Mouse (Mus musculus) myocyte (in vitro differentiated cells): ENCODE measurements around the gene Pes1. TPM values are rescaled to one million over a fixed set of nuclear protein-coding genes. Genes with fewer than 3 reads are reported as not detected.

Experiments
- H3K27me3 ChIP-seq: one replicate; pipeline ENCODE4 v1.6.1; 2011; ENCODE audit not compliant: control insufficient read depth, insufficient read depth, insufficient read length
- H3K36me3 ChIP-seq: one replicate; pipeline ENCODE4 v1.6.1; 2011; ENCODE audit not compliant: control insufficient read depth, insufficient read depth
- H3K4me2 ChIP-seq: one replicate; pipeline ENCODE4 v1.6.1; 2011; ENCODE audit warnings: low read depth, control low read depth
- H3K4me3 ChIP-seq: one replicate; pipeline ENCODE4 v1.5.1; 2011; ENCODE audit warnings: mild to moderate bottlenecking, control low read depth, moderate library complexity
- H3K79me2 ChIP-seq: one replicate; pipeline ENCODE4 v1.6.1; 2011; ENCODE audit not compliant: control insufficient read depth, insufficient read depth
- H3ac ChIP-seq: one replicate; pipeline ENCODE4 v1.6.1; 2011; ENCODE audit not compliant: control insufficient read depth, insufficient read length
- CEBPB ChIP-seq: IDR thresholded peaks from 2 replicates; pipeline ENCODE4 v1.6.1; 2011; ENCODE audit warnings: mild to moderate bottlenecking, moderate library complexity; ENCODE audit not compliant: poor library complexity, insufficient read depth, severe bottlenecking
- E2F4 ChIP-seq: IDR thresholded peaks from one replicate; pipeline ENCODE4 v1.6.1; 2011; ENCODE audit warnings: mild to moderate bottlenecking, control low read depth, moderate library complexity; ENCODE audit not compliant: insufficient read depth
- MAX ChIP-seq: IDR thresholded peaks from one replicate; pipeline ENCODE4 v1.6.1; 2011; ENCODE audit warnings: low read depth, mild to moderate bottlenecking, control low read depth
- MYOD1 ChIP-seq, 3 experiments: IDR thresholded peaks; one replicate each; pipeline ENCODE4 v1.6.1; 2011; ENCODE audit warnings: control low read depth in 2 of 3, low read depth in 2 of 3, mild to moderate bottlenecking in 2 of 3, moderate library complexity in 1 of 3; ENCODE audit not compliant: insufficient read length in 2 of 3, control insufficient read depth in 1 of 3
- MYOG ChIP-seq, 3 experiments: IDR thresholded peaks; one replicate each; pipeline ENCODE4 v1.6.1; 2011; ENCODE audit warnings: control low read depth in 2 of 3, low read depth in 2 of 3, mild to moderate bottlenecking in 2 of 3; ENCODE audit not compliant: insufficient read length in 2 of 3, control insufficient read depth in 1 of 3, insufficient read depth in 1 of 3
- POLR2A ChIP-seq: IDR thresholded peaks from one replicate; pipeline ENCODE4 v1.6.1; 2011; ENCODE audit warnings: low read depth, mild to moderate bottlenecking, control low read depth, moderate library complexity; ENCODE audit not compliant: insufficient read length
- POLR2AphosphoS2 ChIP-seq: IDR thresholded peaks from one replicate; pipeline ENCODE4 v1.6.1; 2011; ENCODE audit warnings: low read depth, control low read depth; ENCODE audit not compliant: insufficient read length
- REST ChIP-seq: IDR thresholded peaks from one replicate; pipeline ENCODE4 v1.6.1; 2011; ENCODE audit warnings: mild to moderate bottlenecking, control low read depth, moderate library complexity; ENCODE audit not compliant: insufficient read depth, insufficient read length
- SRF ChIP-seq: IDR thresholded peaks from one replicate; pipeline ENCODE4 v1.6.1; 2011; ENCODE audit warnings: low read depth; ENCODE audit not compliant: control insufficient read depth, insufficient read length
- TCF12 ChIP-seq: IDR thresholded peaks from one replicate; pipeline ENCODE4 v1.6.1; 2011; ENCODE audit warnings: mild to moderate bottlenecking, control low read depth; ENCODE audit not compliant: poor library complexity, insufficient read depth, severe bottlenecking
- TCF3 ChIP-seq: IDR thresholded peaks from one replicate; pipeline ENCODE4 v1.6.1; 2011; ENCODE audit warnings: low read depth, control low read depth; ENCODE audit not compliant: insufficient read length
- USF1 ChIP-seq: IDR thresholded peaks from one replicate; pipeline ENCODE4 v1.6.1; 2011; ENCODE audit warnings: low read depth, mild to moderate bottlenecking, control low read depth, moderate library complexity
- polyA plus RNA-seq: library from polyadenylated mRNA; unstranded; fragments of >200 nt; fragmentation: generic; extraction: Trizol; gene quantifications from one replicate; pipeline ENCODE4 v1.2.1, GENCODE M21; 2012; ENCODE audit warnings: missing spikeins

Gene Pes1
- polyA plus RNA-seq, 1 experiment: 104 TPM

DNA sequence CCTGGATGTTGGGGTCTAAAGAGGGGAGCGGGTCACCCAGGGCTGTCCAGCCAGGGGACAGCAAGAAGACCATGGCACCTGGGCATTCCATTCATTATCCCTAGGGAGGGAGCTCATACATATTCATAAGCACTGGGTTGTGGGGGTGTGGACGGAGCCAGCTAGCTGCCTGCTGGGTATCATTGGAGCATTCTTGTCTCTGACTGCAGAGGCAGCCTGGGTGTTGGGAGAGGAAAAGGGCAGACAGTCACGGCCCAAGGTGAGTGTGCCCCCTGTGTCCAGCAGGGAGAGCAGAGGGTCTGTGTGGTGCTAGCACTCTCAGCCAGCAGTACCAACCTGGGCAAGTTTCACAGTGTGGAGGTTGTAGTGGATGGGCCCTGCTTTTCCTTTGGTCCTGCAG, 26.0 kb downstream of the Pes1 start:
- H3K79me2 ChIP-seq: no peaks in the 10 kb centered on the region
- no peaks in the 10 kb centered on the region for H3K27me3 ChIP-seq
- H3K36me3 ChIP-seq: no peaks in the 10 kb centered on the region
- no peak overlapping the region for H3K4me3 ChIP-seq
- H3ac ChIP-seq: no peak overlapping the region
- no peak for TF ChIP-seq MAX
- no peak for TF ChIP-seq TCF3
- no peak for TF ChIP-seq REST
- no peak for TF ChIP-seq SRF
- TF ChIP-seq POLR2A: no peak
- no peak for TF ChIP-seq POLR2AphosphoS2
- no peak for TF ChIP-seq USF1
- TF ChIP-seq CEBPB: no peak
- TF ChIP-seq E2F4: no peak
- TF ChIP-seq TCF12: no peak
- no peak for TF ChIP-seq MYOD1 (IDR thresholded peaks at IDR 0.05; ENCODE audit: control insufficient read depth in 1 of 3, insufficient read length in 2 of 3, low read depth in 2 of 3)
- TF ChIP-seq MYOG (IDR thresholded peaks at IDR 0.05; ENCODE audit: control insufficient read depth in 1 of 3, insufficient read depth in 1 of 3, insufficient read length in 2 of 3, low read depth in 2 of 3): no peak
- H3K4me2 ChIP-seq: no peak overlapping the region

DNA sequence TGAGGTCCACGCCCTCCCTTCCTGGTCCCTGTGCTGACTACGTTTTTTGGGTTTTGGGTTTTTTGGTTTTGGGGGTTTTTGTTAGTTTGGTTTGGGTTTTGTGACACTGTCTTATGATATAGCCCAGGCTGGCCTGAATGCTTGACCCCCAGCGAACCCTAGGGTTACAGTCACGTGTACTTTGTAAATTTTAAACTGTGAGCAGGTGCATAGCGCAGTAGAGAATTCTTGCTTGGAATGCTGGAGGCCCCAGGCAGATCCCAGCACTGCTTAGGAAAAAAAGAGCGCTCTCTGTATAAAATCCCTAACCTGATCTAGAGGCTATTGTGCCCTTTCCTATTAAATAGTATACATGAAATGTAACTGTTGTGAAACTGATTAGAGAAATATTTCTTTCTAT, 29.4 kb downstream of the Pes1 start:
- H3K4me2 ChIP-seq: no peak overlapping the region
- no peaks in the 10 kb centered on the region for H3K79me2 ChIP-seq
- no peak overlapping the region for H3ac ChIP-seq
- H3K36me3 ChIP-seq: no peaks in the 10 kb centered on the region
- H3K27me3 ChIP-seq: no peaks in the 10 kb centered on the region
- TF ChIP-seq MAX: no peak
- no peak for TF ChIP-seq POLR2AphosphoS2
- TF ChIP-seq POLR2A: no peak
- TF ChIP-seq SRF: no peak
- no peak for TF ChIP-seq MYOG (IDR thresholded peaks at IDR 0.05; ENCODE audit: control insufficient read depth in 1 of 3, insufficient read depth in 1 of 3, insufficient read length in 2 of 3, low read depth in 2 of 3)
- no peak for TF ChIP-seq E2F4
- TF ChIP-seq CEBPB: no peak
- TF ChIP-seq TCF12: no peak
- TF ChIP-seq MYOD1 (IDR thresholded peaks at IDR 0.05; ENCODE audit: control insufficient read depth in 1 of 3, insufficient read length in 2 of 3, low read depth in 2 of 3): no peak
- TF ChIP-seq TCF3: no peak
- TF ChIP-seq REST: no peak
- no peak for TF ChIP-seq USF1
- no peak overlapping the region for H3K4me3 ChIP-seq

DNA sequence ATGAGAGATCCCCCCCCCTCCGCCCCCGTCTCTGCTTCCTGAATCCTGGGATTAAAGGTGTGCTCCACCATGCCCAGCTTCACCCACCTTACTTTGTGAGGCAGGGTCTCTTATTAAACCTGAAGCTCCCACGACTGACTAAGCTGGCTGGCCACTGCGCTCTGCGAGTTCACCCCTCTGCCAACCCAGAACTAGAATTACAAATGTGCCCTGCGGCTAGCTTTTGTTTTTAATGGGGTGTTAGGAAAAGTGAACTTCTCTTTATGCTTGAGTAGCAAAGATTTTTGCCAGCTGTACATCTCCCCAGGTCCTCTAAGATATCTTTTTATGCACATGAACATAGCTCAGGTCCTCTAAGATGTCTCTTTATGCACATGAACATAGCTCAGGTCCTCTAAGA, 30.1 kb downstream of the Pes1 start:
- TF ChIP-seq TCF12: no peak
- TF ChIP-seq USF1: no peak
- TF ChIP-seq MAX: no peak
- TF ChIP-seq E2F4: no peak
- no peak for TF ChIP-seq POLR2AphosphoS2
- TF ChIP-seq REST: no peak
- no peak for TF ChIP-seq MYOG (IDR thresholded peaks at IDR 0.05; ENCODE audit: control insufficient read depth in 1 of 3, insufficient read depth in 1 of 3, insufficient read length in 2 of 3, low read depth in 2 of 3)
- TF ChIP-seq SRF: no peak
- TF ChIP-seq MYOD1 (IDR thresholded peaks at IDR 0.05; ENCODE audit: control insufficient read depth in 1 of 3, insufficient read length in 2 of 3, low read depth in 2 of 3): no peak
- no peak for TF ChIP-seq TCF3
- TF ChIP-seq CEBPB: no peak
- no peak for TF ChIP-seq POLR2A
- H3ac ChIP-seq: no peak overlapping the region
- no peaks in the 10 kb centered on the region for H3K27me3 ChIP-seq

DNA sequence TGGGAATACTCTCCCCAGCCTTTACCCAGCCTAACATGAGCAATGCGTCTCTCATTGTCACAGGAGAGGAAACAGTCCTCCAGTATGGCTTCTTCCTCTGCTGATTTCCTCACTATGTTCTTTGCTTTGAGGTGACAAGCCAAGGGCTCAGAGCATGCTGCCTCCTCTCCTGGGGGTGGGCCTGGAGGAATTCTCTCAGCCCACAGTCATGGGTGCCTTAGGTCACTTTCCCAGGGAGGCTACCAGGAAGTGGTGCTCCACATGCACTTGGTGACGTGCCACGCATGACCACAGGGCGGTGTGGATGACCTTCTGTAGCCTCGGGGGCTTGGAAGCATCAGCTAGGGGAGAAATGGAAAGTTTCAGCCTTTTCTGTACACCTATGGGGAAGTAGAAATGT, 31.7 kb downstream of the Pes1 start:
- no peak overlapping the region for H3K4me3 ChIP-seq
- H3ac ChIP-seq: no peak overlapping the region
- H3K27me3 ChIP-seq: no peaks in the 10 kb centered on the region
- no peak overlapping the region for H3K4me2 ChIP-seq
- no peaks in the 10 kb centered on the region for H3K36me3 ChIP-seq
- H3K79me2 ChIP-seq: no peaks in the 10 kb centered on the region
- no peak for TF ChIP-seq REST
- no peak for TF ChIP-seq CEBPB
- TF ChIP-seq TCF3: no peak
- TF ChIP-seq SRF: no peak
- TF ChIP-seq POLR2AphosphoS2: no peak
- TF ChIP-seq POLR2A: no peak
- no peak for TF ChIP-seq USF1
- TF ChIP-seq TCF12: no peak
- no peak for TF ChIP-seq MYOD1 (IDR thresholded peaks at IDR 0.05; ENCODE audit: control insufficient read depth in 1 of 3, insufficient read length in 2 of 3, low read depth in 2 of 3)
- no peak for TF ChIP-seq MYOG (IDR thresholded peaks at IDR 0.05; ENCODE audit: control insufficient read depth in 1 of 3, insufficient read depth in 1 of 3, insufficient read length in 2 of 3, low read depth in 2 of 3)
- TF ChIP-seq E2F4: no peak

More for the DNA sequence above, 30.1 kb downstream of the Pes1 start:
- Histone ChIP-seq H3K36me3 (no peaks in the 10 kb centered on the region), H3K4me2 (no peak overlapping the region), H3K79me2 (no peaks in the 10 kb centered on the region), H3K4me3 (no peak overlapping the region)
